Mouse (Mus musculus): ENCODE measurements around the gene Ces3a.

DNA sequence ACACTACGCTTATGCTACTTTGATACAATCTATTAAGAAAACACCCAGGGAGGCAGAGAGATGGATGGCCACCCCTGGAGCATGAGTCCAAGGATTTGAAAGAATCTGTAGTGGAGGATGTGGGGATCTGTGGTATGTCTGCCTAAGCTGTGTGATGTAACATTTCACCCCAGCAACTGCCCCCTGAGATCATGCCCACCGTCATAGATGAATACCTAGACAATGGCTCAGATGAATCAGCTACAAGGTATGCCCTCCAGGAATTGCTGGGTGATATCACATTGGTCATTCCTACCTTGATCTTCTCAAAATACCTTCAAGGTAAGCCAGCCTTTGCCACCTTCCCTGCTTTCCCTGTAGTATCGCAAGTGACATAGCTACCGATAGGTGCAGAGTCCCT is 7.8 kb downstream of the Ces3a start:
- TF ChIP-seq CTCF (IDR thresholded peaks at IDR 0.05; ENCODE audit: control insufficient read depth, insufficient read depth, insufficient replicate concordance, low read depth, low read length) (no peak), POLR2A (IDR thresholded peaks at IDR 0.05; ENCODE audit: control insufficient read depth, low read depth, low read length) (no peak)

Data from testis, adult 2 months (tissue).